Mouse (Mus musculus) midbrain, embryonic 12.5 days (tissue): ENCODE measurements around the gene Olfr2. TPM values are rescaled to one million over a fixed set of nuclear protein-coding genes. Genes with fewer than 3 reads are reported as not detected.

ENCODE experiments used
- ATAC-seq: fragments of 200-750 bp; cut with Nextera tagmentation; 2 replicates; pipeline ENCODE4 v1.8.0; 2017; ENCODE audit warnings: low read depth, moderate TSS enrichment, moderate library complexity; ENCODE audit not compliant: low FRiP score
- H3K27ac ChIP-seq: fragments of 300-500 bp; sonication (generic); replicated peaks from 2 replicates; pipeline ENCODE4 v1.5.1; 2016; ENCODE audit warnings: mild to moderate bottlenecking
- H3K27me3 ChIP-seq: fragments of 300-500 bp; sonication (generic); 2 replicates; pipeline ENCODE4 v1.6.1; 2016; ENCODE audit warnings: mild to moderate bottlenecking
- H3K36me3 ChIP-seq: fragments of 300-500 bp; sonication (generic); 2 replicates; pipeline ENCODE4 v1.6.1; 2016
- H3K4me1 ChIP-seq: fragments of 300-500 bp; sonication (generic); 2 replicates; pipeline ENCODE4 v1.6.1; 2016
- H3K4me2 ChIP-seq: fragments of 300-500 bp; sonication (generic); replicated peaks from 2 replicates; pipeline ENCODE4 v1.6.1; 2016; ENCODE audit warnings: mild to moderate bottlenecking, moderate library complexity
- H3K4me3 ChIP-seq: fragments of 300-500 bp; sonication (generic); 2 replicates; pipeline ENCODE4 v1.5.1; 2016; ENCODE audit warnings: mild to moderate bottlenecking
- H3K9ac ChIP-seq: fragments of 300-500 bp; sonication (generic); replicated peaks from 2 replicates; pipeline ENCODE4 v1.6.1; 2016; ENCODE audit warnings: mild to moderate bottlenecking, moderate library complexity
- H3K9me3 ChIP-seq: fragments of 300-500 bp; sonication (generic); 2 replicates; pipeline ENCODE4 v1.6.1; 2016; ENCODE audit warnings: mild to moderate bottlenecking
- WGBS: fragments of 180-500 bp; shearing (Covaris S2); methylation state at CpG from one replicate; pipeline ENCODE4 v1.1.7; 2016; 5-methylcytosine and 5-hydroxymethylcytosine counted together
- polyA plus RNA-seq: library from polyadenylated mRNA; unstranded; fragments of >200 nt; fragmentation: Nextera tagmentation; extraction: Ambion mirVana; gene quantifications from 2 replicates; pipeline ENCODE4 v1.2.1, GENCODE M21; 2016

The Olfr2 gene
- polyA plus RNA-seq, 1 experiment from 2014 or later = not detected

GRCm38 (mm10) chr7:106948212-106948611, 57.7 kb downstream of the Olfr2 start, which contains the start of gene Olfr710:
TSS of gene Olfr710 (minus strand) at chr7:106948312.
- Histone ChIP-seq H3K27me3 (no peaks in the 10 kb centered on the region), H3K27ac (no peak within 1 kb of the TSS), H3K9me3 (no peaks in the 10 kb centered on the region), H3K4me2 (no peak within 1 kb of the TSS), H3K4me3 (no peak within 1 kb of the TSS), H3K9ac (no peak within 1 kb of the TSS), H3K36me3 (no peaks in the 10 kb centered on the region), H3K4me1 (no peaks in the 10 kb centered on the region)
- 80% methylated on average over 3 of the region's 3 CpGs for WGBS
- no peak for ATAC-seq

Other genes starting within 250 kb of the Olfr2 start
- gene Olfr699, start 212.9 kb downstream of the Olfr2 start, polyA plus RNA-seq = not detected in 2 replicates
- not detected in 2 replicates for gene Olfr700, start 197.2 kb downstream of the Olfr2 start, polyA plus RNA-seq
- not detected in 2 replicates for gene Olfr701, start 191.9 kb downstream of the Olfr2 start, polyA plus RNA-seq
- gene Olfr702, start 172.2 kb downstream of the Olfr2 start, polyA plus RNA-seq = not detected in 2 replicates
- gene Olfr703, start 162.7 kb downstream of the Olfr2 start, polyA plus RNA-seq = not detected in 2 replicates
- gene Olfr704, start 142.9 kb downstream of the Olfr2 start, polyA plus RNA-seq = not detected in 2 replicates
- gene Olfr705, start 129.2 kb downstream of the Olfr2 start, polyA plus RNA-seq = not detected in 2 replicates
- gene Olfr706, start 117.9 kb downstream of the Olfr2 start, polyA plus RNA-seq = not detected in 2 replicates
- gene Olfr707, start 104.8 kb downstream of the Olfr2 start, polyA plus RNA-seq = not detected in 2 replicates
- gene Olfr1532-ps1, start 98.1 kb downstream of the Olfr2 start, polyA plus RNA-seq = not detected in 2 replicates
- gene Olfr709-ps1, start 73.9 kb downstream of the Olfr2 start, polyA plus RNA-seq = not detected in 2 replicates
- gene Olfr710, start 57.8 kb downstream of the Olfr2 start, polyA plus RNA-seq = not detected in 2 replicates
- not detected in 2 replicates for gene Olfr6, start 42.1 kb downstream of the Olfr2 start, polyA plus RNA-seq
- gene Olfr711, start 30.6 kb downstream of the Olfr2 start, polyA plus RNA-seq = not detected in 2 replicates
- not detected in 2 replicates for gene Olfr713, start 25.1 kb upstream of the Olfr2 start, polyA plus RNA-seq
- gene Olfr714, start 64.9 kb upstream of the Olfr2 start, polyA plus RNA-seq = not detected in 2 replicates
- not detected in 2 replicates for gene Olfr17, start 87.1 kb upstream of the Olfr2 start, polyA plus RNA-seq
- not detected in 2 replicates for gene Olfr715b, start 104.3 kb upstream of the Olfr2 start, polyA plus RNA-seq
- gene Olfr715, start 125.0 kb upstream of the Olfr2 start, polyA plus RNA-seq = not detected in 2 replicates
- gene Olfr716, start 132.3 kb upstream of the Olfr2 start, polyA plus RNA-seq = not detected in 2 replicates
- gene Nlrp14, start 160.9 kb upstream of the Olfr2 start, polyA plus RNA-seq = not detected in 2 replicates
- gene Rbmxl2, start 203.4 kb upstream of the Olfr2 start, polyA plus RNA-seq = not detected in 2 replicates